Mouse (Mus musculus) CH12.LX (cell line): ENCODE results near the gene Rdh16f2. TPM values are rescaled to one million over a fixed set of nuclear protein-coding genes. Genes with fewer than 3 reads are reported as not detected.

Experiments used
- DNase-seq: peaks from one replicate; pipeline ENCODE4 v3.0.0-alpha.2; 2013; ENCODE audit errors: extremely low read depth
- H3K27ac ChIP-seq: 2 replicates; pipeline ENCODE4 v1.5.1; 2012; ENCODE audit warnings: low read depth, mild to moderate bottlenecking, control low read depth, moderate library complexity; ENCODE audit not compliant: insufficient read depth
- H3K27me3 ChIP-seq: replicated peaks from 2 replicates; pipeline ENCODE3; 2012; ENCODE audit warnings: inconsistent platforms
- H3K36me3 ChIP-seq, 2 experiments: replicated peaks in 1 of 2; 2 replicates each; pipeline versions ENCODE3 to v1.6.1; 2012; ENCODE audit warnings: inconsistent platforms in 1 of 2, low read length in 1 of 2, mild to moderate bottlenecking in 1 of 2, mixed read lengths in 1 of 2, moderate library complexity in 1 of 2; ENCODE audit not compliant: control insufficient read depth in 1 of 2, insufficient read depth in 1 of 2
- H3K4me1 ChIP-seq, 2 experiments: 2 replicates each; pipeline ENCODE4 v1.6.1; 2012; ENCODE audit warnings: inconsistent platforms in 1 of 2, moderate library complexity in 1 of 2; ENCODE audit not compliant: insufficient read depth in 2 of 2, control insufficient read depth in 1 of 2
- H3K4me2 ChIP-seq: 2 replicates; pipeline ENCODE4 v1.6.1; 2012; ENCODE audit warnings: low read depth, mild to moderate bottlenecking, control low read depth; ENCODE audit not compliant: poor library complexity, insufficient read depth, severe bottlenecking
- H3K4me3 ChIP-seq, 3 experiments: fragments of 150-350 bp in 1 of 3; sonication (generic) in 1 of 3; replicated peaks in 1 of 3; 2 replicates each; pipeline versions ENCODE3 to v1.5.1; 2011 to 2012; ENCODE audit warnings: low read depth in 2 of 3, low read length in 2 of 3, mild to moderate bottlenecking in 2 of 3, moderate library complexity in 2 of 3, control low read depth in 1 of 3, improper control_type of control experiment in 1 of 3, inconsistent platforms in 1 of 3, mixed read lengths in 1 of 3; ENCODE audit not compliant: poor library complexity in 1 of 3
- H3K79me2 ChIP-seq: replicated peaks from 2 replicates; pipeline ENCODE4 v1.6.1; 2012; ENCODE audit warnings: mild to moderate bottlenecking, moderate library complexity; ENCODE audit not compliant: control insufficient read depth, poor library complexity, insufficient read depth, severe bottlenecking; ENCODE audit errors: extremely low read depth
- H3K9ac ChIP-seq: 2 replicates; pipeline ENCODE4 v1.6.1; 2012; ENCODE audit warnings: low read depth, mild to moderate bottlenecking, control low read depth, moderate library complexity; ENCODE audit not compliant: insufficient read depth
- H3K9me3 ChIP-seq: replicated peaks from 2 replicates; pipeline ENCODE3; 2012; ENCODE audit warnings: low read length, inconsistent platforms, mixed read lengths
- CHD2 ChIP-seq: IDR thresholded peaks from 2 replicates; pipeline ENCODE4 v1.6.1; 2011; ENCODE audit warnings: low read length, improper control_type of control experiment
- E2F4 ChIP-seq: IDR thresholded peaks from 2 replicates; pipeline ENCODE4 v1.6.1; 2011; ENCODE audit warnings: low read depth, low read length, improper control_type of control experiment; ENCODE audit not compliant: insufficient replicate concordance
- EP300 ChIP-seq: IDR thresholded peaks from 2 replicates; pipeline ENCODE4 v1.6.1; 2011; ENCODE audit warnings: low read length, improper control_type of control experiment
- GABPA ChIP-seq: IDR thresholded peaks from 2 replicates; pipeline ENCODE4 v1.6.1; 2012; ENCODE audit warnings: low read depth, low read length, improper control_type of control experiment, inconsistent platforms; ENCODE audit not compliant: insufficient replicate concordance
- HCFC1 ChIP-seq: IDR thresholded peaks from 2 replicates; pipeline ENCODE4 v1.6.1; 2012; ENCODE audit warnings: low read depth, mild to moderate bottlenecking, inconsistent platforms, low read length, improper control_type of control experiment
- JUN ChIP-seq: IDR thresholded peaks from 2 replicates; pipeline ENCODE4 v1.6.1; 2011; ENCODE audit warnings: low read depth, mild to moderate bottlenecking, low read length, improper control_type of control experiment, moderate library complexity; ENCODE audit not compliant: insufficient read depth
- KAT2A ChIP-seq: IDR thresholded peaks from 2 replicates; pipeline ENCODE4 v1.6.1; 2012; ENCODE audit warnings: low read length, improper control_type of control experiment, inconsistent platforms; ENCODE audit not compliant: insufficient replicate concordance
- MAZ ChIP-seq: IDR thresholded peaks from 2 replicates; pipeline ENCODE4 v1.6.1; 2012; ENCODE audit warnings: low read depth, mild to moderate bottlenecking, inconsistent platforms, low read length, improper control_type of control experiment, moderate library complexity
- MXI1 ChIP-seq: IDR thresholded peaks from 2 replicates; pipeline ENCODE4 v1.6.1; 2011; ENCODE audit warnings: mild to moderate bottlenecking, low read depth, low read length, improper control_type of control experiment
- MYC ChIP-seq: IDR thresholded peaks from 2 replicates; pipeline ENCODE4 v1.6.1; 2011; ENCODE audit warnings: low read depth, mild to moderate bottlenecking, improper control_type of control experiment, low read length
- NELFE ChIP-seq: IDR thresholded peaks from 2 replicates; pipeline ENCODE4 v1.6.1; 2011; ENCODE audit warnings: low read depth, low read length, improper control_type of control experiment
- RAD21 ChIP-seq: IDR thresholded peaks from 2 replicates; pipeline ENCODE4 v1.6.1; 2011; ENCODE audit warnings: low read depth, mild to moderate bottlenecking, low read length, improper control_type of control experiment, moderate library complexity
- RCOR1 ChIP-seq: conservative IDR thresholded peaks from 2 replicates; pipeline ENCODE4 v1.6.1; 2012; ENCODE audit warnings: low read depth, mild to moderate bottlenecking, inconsistent platforms, low read length, improper control_type of control experiment
- SIN3A ChIP-seq: IDR thresholded peaks from 2 replicates; pipeline ENCODE4 v1.6.1; 2012; ENCODE audit warnings: low read length, improper control_type of control experiment, inconsistent platforms
- SMC3 ChIP-seq: IDR thresholded peaks from 2 replicates; pipeline ENCODE4 v1.6.1; 2011; ENCODE audit warnings: low read depth, low read length, improper control_type of control experiment
- UBTF ChIP-seq: IDR thresholded peaks from 2 replicates; pipeline ENCODE4 v1.6.1; 2012; ENCODE audit warnings: low read depth, mild to moderate bottlenecking, inconsistent platforms, low read length, improper control_type of control experiment, moderate library complexity
- ZC3H11A ChIP-seq: IDR thresholded peaks from 2 replicates; pipeline ENCODE4 v1.6.1; 2012; ENCODE audit warnings: low read depth, mild to moderate bottlenecking, inconsistent platforms, low read length, improper control_type of control experiment
- dilution Hi-C: fragments of 300-500 bp; cut with MboI; formaldehyde crosslinking; loops from 2 replicates; pipeline ENCODE4 v1.14.3; 2020; ENCODE audit warnings: low sequenced_read_pairs; ENCODE audit not compliant: extremely low pct_unique_long_range_greater_than_20kb, extremely low pct_ligation_motif_present
- in situ Hi-C: fragments of 300-500 bp; cut with MboI; formaldehyde crosslinking; loops from 3 replicates; pipeline ENCODE4 v1.14.3; 2019; ENCODE audit warnings: low sequenced_read_pairs, low pct_ligation_motif_present, low pct_unique_long_range_greater_than_20kb, mixed read lengths
- polyA plus RNA-seq: library from polyadenylated mRNA; unstranded; fragments of >175 nt; gene quantifications from 2 replicates; pipeline ENCODE4 v1.2.1, GENCODE M21; 2012; ENCODE audit warnings: low read depth; ENCODE audit not compliant: insufficient read length
- total RNA-seq, 2 experiments: library from RNA; depleted of rRNA; stranded (reverse); fragments of 300-350 nt in 1 of 2; fragments of >200 nt in 1 of 2; gene quantifications; 2 replicates each; pipeline ENCODE4 v1.2.3; 2012 to 2014

Rdh16f2 gene
- total and polyA plus RNA-seq, 3 experiments = not detected

GRCm38 (mm10) chr10:127848089-127848488 lies 18.2 kb upstream of the Rdh16f2 start:
- H3K9me3 ChIP-seq = peaks cover 13% of the 10 kb centered on the region
- no peaks in the 10 kb centered on the region for H3K79me2 ChIP-seq
- in situ Hi-C loops (no loop called here), dilution Hi-C loops (no loop called here)
- H3K27ac ChIP-seq = no peak overlapping the region
- no peak overlapping the region for H3K4me2 ChIP-seq
- no peak for TF ChIP-seq RCOR1
- no peak for TF ChIP-seq RAD21
- no peak for TF ChIP-seq GABPA
- no peaks in the 10 kb centered on the region for H3K36me3 ChIP-seq
- DNase-seq = no peak
- peaks cover 29% of the 10 kb centered on the region for H3K27me3 ChIP-seq
- H3K4me3 ChIP-seq = no peak overlapping the region
- no peak overlapping the region for H3K9ac ChIP-seq
- H3K4me1 ChIP-seq = no peaks in the 10 kb centered on the region

GRCm38 (mm10) chr10:127849628-127850027 lies 16.6 kb upstream of the Rdh16f2 start, which contains the start of gene Rdh19:
Gene Rdh19, plus strand, starts transcription at chr10:127849928.
- Histone ChIP-seq H3K36me3 (no peaks in the 10 kb centered on the region), H3K4me1 (no peaks in the 10 kb centered on the region), H3K27me3 (peaks cover 31% of the 10 kb centered on the region), H3K9me3 (peaks cover 13% of the 10 kb centered on the region), H3K9ac (no peak within 1 kb of the TSS), H3K27ac (no peak within 1 kb of the TSS), H3K4me3 (no peak within 1 kb of the TSS), H3K4me2 (no peak within 1 kb of the TSS), H3K79me2 (no peaks in the 10 kb centered on the region)
- dilution Hi-C loops (no loop called here), in situ Hi-C loops (no loop called here)
- DNase-seq = no peak
- TF ChIP-seq SMC3 (no peak), JUN (no peak), SIN3A (no peak), ZC3H11A (no peak), MAZ (no peak), CHD2 (no peak), UBTF (no peak), MYC (no peak), NELFE (no peak), KAT2A (no peak), E2F4 (no peak), HCFC1 (no peak), MXI1 (no peak), RCOR1 (no peak), EP300 (no peak)
- TF ChIP-seq, all 38 proteins: peak for 0
